Mouse (Mus musculus) cerebral cortex, adult 2 months (tissue): ENCODE measurements around the gene Bicra.

Source experiments
- WGBS: fragments of 180-500 bp; shearing (Covaris S2); methylation state at CpG from one replicate; pipeline ENCODE4 v1.1.7; 2018; 5-methylcytosine and 5-hydroxymethylcytosine counted together

Gene Bicra

GRCm38 (mm10) chr7:15969674-15970073 is 78.0 kb downstream of the Bicra start:
- WGBS = 80% methylated on average over 3 of the region's 3 CpGs

- WGBS = 88% methylated on average over 8 of the region's 8 CpGs
These were observed 79.4 kb downstream of the Bicra start for GRCm38 (mm10) chr7:15968322-15968721.

- WGBS = 3% methylated on average over 22 of the region's 22 CpGs
These were observed 80.4 kb downstream of the Bicra start, which contains the start of gene Ehd2 for GRCm38 (mm10) chr7:15967312-15967711. TSS of gene Ehd2 (minus strand) at chr7:15967567.

- 74% methylated on average over 3 of the region's 3 CpGs for WGBS
These were observed 81.2 kb downstream of the Bicra start for GRCm38 (mm10) chr7:15966489-15966888.

GRCm38 (mm10) chr7:15963798-15964652 is 83.7 kb downstream of the Bicra start:
- WGBS = 75% methylated on average over 32 of the region's 32 CpGs

- WGBS = 52% methylated on average over 12 of the region's 12 CpGs
These were observed 85.1 kb downstream of the Bicra start for GRCm38 (mm10) chr7:15962311-15963288.

- WGBS = 88% methylated on average over 7 of the region's 7 CpGs
These were observed 85.9 kb downstream of the Bicra start for GRCm38 (mm10) chr7:15961798-15962197.

- 63% methylated on average over 4 of the region's 4 CpGs for WGBS
These were observed 86.5 kb downstream of the Bicra start for GRCm38 (mm10) chr7:15961239-15961638.

- 47% methylated on average over 4 of the region's 4 CpGs for WGBS
These were observed 87.0 kb downstream of the Bicra start for GRCm38 (mm10) chr7:15960691-15961090.

- WGBS = 86% methylated on average over 5 of the region's 5 CpGs
These were observed 91.6 kb downstream of the Bicra start for GRCm38 (mm10) chr7:15956143-15956542.

GRCm38 (mm10) chr7:15955509-15955908 is 92.2 kb downstream of the Bicra start:
- 40% methylated on average over 7 of the region's 7 CpGs for WGBS

GRCm38 (mm10) chr7:15954978-15955443 is 92.7 kb downstream of the Bicra start:
- 29% methylated on average over 21 of the region's 21 CpGs for WGBS

- 90% methylated on average over 7 of the region's 7 CpGs for WGBS
These were observed 93.3 kb downstream of the Bicra start for GRCm38 (mm10) chr7:15954436-15954835.

GRCm38 (mm10) chr7:15953307-15954074 is 94.2 kb downstream of the Bicra start:
- WGBS = 90% methylated on average over 13 of the region's 13 CpGs

- 75% methylated on average over 3 of the region's 3 CpGs for WGBS
These were observed 95.3 kb downstream of the Bicra start for GRCm38 (mm10) chr7:15952416-15952815.

GRCm38 (mm10) chr7:15950008-15950407 is 97.7 kb downstream of the Bicra start:
- 87% methylated on average over 15 of the region's 15 CpGs for WGBS

- 87% methylated on average over 7 of the region's 7 CpGs for WGBS
These were observed 98.4 kb downstream of the Bicra start for GRCm38 (mm10) chr7:15949216-15949790.

GRCm38 (mm10) chr7:15948381-15948941 is 99.3 kb downstream of the Bicra start:
- WGBS = 2% methylated on average over 23 of the region's 23 CpGs

GRCm38 (mm10) chr7:15947653-15948260 is 100.0 kb downstream of the Bicra start:
- WGBS = 53% methylated on average over 4 of the region's 4 CpGs
